Mouse (Mus musculus) T-cell, adult 66 days (primary cell): ENCODE data around the gene Krt83. TPM values are rescaled to one million over a fixed set of nuclear protein-coding genes. Genes with fewer than 3 reads are reported as not detected.

Experiments used
- total RNA-seq, 2 experiments: library from RNA; stranded (reverse); gene quantifications; 3 replicates in 1 of 2; 4 replicates in 1 of 2; pipeline ENCODE4 v1.2.4; 2023

Krt83 gene
- under 1 TPM; 0.55 to 0.95 TPM for total RNA-seq

DNA sequence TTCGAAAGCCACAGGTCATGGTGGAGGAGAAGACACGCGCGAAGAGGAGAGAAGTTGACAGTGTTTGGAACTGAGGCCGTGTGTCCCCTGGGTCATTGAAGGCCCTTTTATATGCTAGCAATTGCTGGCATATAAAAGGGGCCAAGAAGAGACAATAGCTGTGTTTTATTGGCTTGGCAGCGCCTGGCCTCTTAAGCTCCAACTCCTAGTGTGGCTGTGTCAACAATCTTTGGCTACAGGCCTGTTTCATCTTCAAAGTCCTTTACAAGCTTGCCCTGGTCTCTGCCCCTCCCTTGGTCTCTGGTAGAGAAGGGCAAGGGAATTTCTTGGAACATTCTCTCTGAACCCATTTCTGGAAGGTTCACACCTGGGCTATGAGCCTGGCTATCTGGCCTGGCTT lies at the start of gene Krt83:
TSS of gene Krt83 (minus strand) at position 82 of the 400 bp plus-strand sequence.

GRCm38 (mm10) chr15:101532720-101533119 lies 41.4 kb upstream of the Krt83 start, which contains the start of gene Krt84:
TSS of gene Krt84 (minus strand) at chr15:101532820.

DNA sequence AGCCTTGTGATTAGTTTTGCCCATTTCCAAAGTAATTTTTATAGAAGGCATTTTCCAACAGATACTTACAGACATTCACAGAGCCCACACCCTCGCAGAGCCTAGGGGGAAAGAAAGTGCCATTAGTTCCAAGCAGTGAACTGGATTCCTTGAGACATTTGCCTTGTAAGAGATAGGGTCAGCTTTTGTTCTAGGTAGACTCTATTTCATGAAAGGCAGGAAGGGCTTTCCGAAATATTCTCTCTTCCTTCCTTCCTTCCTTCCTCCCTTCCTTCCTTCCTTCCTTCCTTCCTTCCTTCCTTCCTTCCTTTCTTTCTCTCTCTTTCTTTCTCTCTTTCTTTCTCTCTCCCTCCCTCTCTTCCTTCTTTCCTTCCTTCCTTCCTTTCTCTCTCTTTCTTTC lies 25.8 kb upstream of the Krt83 start, which contains the start of gene Gm49425:
TSS of gene Gm49425 (minus strand) at position 101 of the 400 bp plus-strand sequence.

GRCm38 (mm10) chr15:101472952-101473528 lies 18.3 kb downstream of the Krt83 start, which contains the start of gene Krt86:
TSS of gene Krt86 (plus strand) at chr15:101473478.

GRCm38 (mm10) chr15:101463651-101464050 lies 27.7 kb downstream of the Krt83 start, which contains the start of gene Krt81:
TSS of gene Krt81 (minus strand) at chr15:101463751.

DNA sequence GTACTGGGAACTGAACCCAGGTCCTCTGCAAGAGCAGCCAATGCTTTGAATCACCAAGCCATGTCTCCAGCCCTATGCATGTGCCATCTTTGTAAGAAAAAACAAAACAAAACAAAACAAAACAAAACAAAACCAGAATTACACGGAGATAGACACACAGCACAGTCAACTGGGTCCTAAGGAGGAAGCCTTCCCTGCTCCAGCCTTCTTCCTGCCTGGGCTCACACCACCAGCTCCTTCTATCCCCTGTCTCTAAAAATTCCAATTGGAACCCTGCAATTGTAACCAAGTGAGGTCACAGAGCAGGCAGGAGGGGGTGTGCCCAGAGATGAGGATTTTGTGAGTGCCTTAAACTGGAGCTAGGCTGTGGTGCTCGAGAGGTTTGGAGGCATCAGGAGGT lies 43.9 kb downstream of the Krt83 start, which contains the start of gene Krt88:
TSS of gene Krt88 (plus strand) at position 301 of the 400 bp plus-strand sequence.

GRCm38 (mm10) chr15:101438555-101438954 lies 52.8 kb downstream of the Krt83 start, which contains the start of gene Krt87:
TSS of gene Krt87 (minus strand) at chr15:101438804.

Other genes with a start within 250 kb of the Krt83 start
- gene Nr4a1, start 237.2 kb downstream of the Krt83 start, total RNA-seq = 10 to 100 TPM; 69.2 to 71.1 TPM
- gene Atg101, start 207.2 kb downstream of the Krt83 start, total RNA-seq = 10 to 100 TPM; 54.3 to 69.0 TPM
- 1 to 10 TPM in 1 of 2 experiments, under 1 TPM in 1; 0.50 to 1.1 TPM for gene 6030408B16Rik, start 198.3 kb downstream of the Krt83 start, total RNA-seq
- gene Krt80, start 121.3 kb downstream of the Krt83 start, total RNA-seq = not detected
- not detected for gene Krt7, start 80.5 kb downstream of the Krt83 start, total RNA-seq
- not detected for gene Krt87, start 52.7 kb downstream of the Krt83 start, total RNA-seq
- not detected for gene Krt88, start 43.8 kb downstream of the Krt83 start, total RNA-seq
- not detected for gene Krt81, start 27.8 kb downstream of the Krt83 start, total RNA-seq
- not detected for gene Krt86, start 18.0 kb downstream of the Krt83 start, total RNA-seq
- gene Gm49425, start 25.7 kb upstream of the Krt83 start, total RNA-seq = not detected
- not detected for gene Krt84, start 41.3 kb upstream of the Krt83 start, total RNA-seq
- not detected for gene Krt82, start 59.2 kb upstream of the Krt83 start, total RNA-seq
- gene Krt90, start 71.4 kb upstream of the Krt83 start, total RNA-seq = not detected
- not detected for gene Krt75, start 82.4 kb upstream of the Krt83 start, total RNA-seq
- gene Gm5414, start 136.7 kb upstream of the Krt83 start, total RNA-seq = not detected
- gene Gm5478, start 155.9 kb upstream of the Krt83 start, total RNA-seq = not detected
- not detected for gene Krt6b, start 188.8 kb upstream of the Krt83 start, total RNA-seq
- gene Krt6a, start 202.8 kb upstream of the Krt83 start, total RNA-seq = not detected
- not detected for gene Krt5, start 221.4 kb upstream of the Krt83 start, total RNA-seq